In genomic region chr15:101227971-101228370, GRCm38 (mm10) we compare ENCODE assay signal across 8 mouse cellular contexts. TPM values are rescaled to one million over a fixed set of nuclear protein-coding genes. Genes with fewer than 3 reads are reported as not detected.
DNase-seq lines count a peak whose midpoint lies in the region; ATAC-seq lines count a peak whose summit lies in the region.

No protein-coding gene starts in this region.

- peak overlapping the region; percentile 52 for H3K27ac ChIP-seq in midbrain, embryonic 12.5 days (replicated peaks)
- no peak overlapping the region for H3K27ac ChIP-seq in midbrain, embryonic 15.5 days
- H3K27ac ChIP-seq in intestine, embryonic 15.5 days: peak overlapping the region; percentile 77
- H3K27ac ChIP-seq in liver, embryonic 15.5 days (replicated peaks): no peak overlapping the region

- H3K4me3 ChIP-seq in midbrain, embryonic 12.5 days: no peak overlapping the region
- H3K4me3 ChIP-seq in midbrain, embryonic 15.5 days: no peak overlapping the region
- H3K4me3 ChIP-seq in intestine, embryonic 15.5 days (replicated peaks): no peak overlapping the region
- H3K4me3 ChIP-seq in liver, embryonic 15.5 days (replicated peaks): no peak overlapping the region

- 22% methylated on average over 7 of the region's 7 CpGs for WGBS in midbrain, embryonic 12.5 days
- WGBS in midbrain, embryonic 15.5 days: 17% methylated on average over 7 of the region's 7 CpGs
- 12% methylated on average over 7 of the region's 7 CpGs for WGBS in intestine, embryonic 15.5 days
- WGBS in liver, embryonic 15.5 days (ENCODE audit: insufficient replicate concordance): 31% methylated on average over 7 of the region's 7 CpGs

- peak; percentile 64 for DNase-seq in gastrocnemius, adult 18-20 months (ENCODE audit: low spot score)
- peak; percentile 32 for DNase-seq in yolk sac, embryonic 10.5 days (ENCODE audit: low spot score)
- no peak for DNase-seq in spleen, postnatal 14 days (ENCODE audit: low spot score in 2 of 2)
- no peak for DNase-seq in cerebellum, adult 9-11 months

- peaks cover 29% of the 10 kb centered on the region for H3K27me3 ChIP-seq in midbrain, embryonic 12.5 days
- H3K27me3 ChIP-seq in midbrain, embryonic 15.5 days (replicated peaks): no peaks in the 10 kb centered on the region
- H3K27me3 ChIP-seq in intestine, embryonic 15.5 days (replicated peaks): no peaks in the 10 kb centered on the region
- peaks cover 43% of the 10 kb centered on the region for H3K27me3 ChIP-seq in liver, embryonic 15.5 days

- H3K9ac ChIP-seq in midbrain, embryonic 12.5 days (replicated peaks): 0 out of 2 replicates have a peak overlapping the region, but pooled peaks have one; percentile 20
- no peak overlapping the region for H3K9ac ChIP-seq in midbrain, embryonic 15.5 days
- H3K9ac ChIP-seq in intestine, embryonic 15.5 days: peak overlapping the region; percentile 9; the same call in 1 of the 2 replicates
- no peak overlapping the region for H3K9ac ChIP-seq in liver, embryonic 15.5 days

- peaks cover 29% of the 10 kb centered on the region for H3K4me1 ChIP-seq in midbrain, embryonic 12.5 days
- peaks cover 18% of the 10 kb centered on the region for H3K4me1 ChIP-seq in midbrain, embryonic 15.5 days
- peaks cover 44% of the 10 kb centered on the region for H3K4me1 ChIP-seq in intestine, embryonic 15.5 days (replicated peaks)
- peaks cover 10% of the 10 kb centered on the region for H3K4me1 ChIP-seq in liver, embryonic 15.5 days (replicated peaks)

- H3K4me2 ChIP-seq in midbrain, embryonic 12.5 days (replicated peaks): no peak overlapping the region
- H3K4me2 ChIP-seq in midbrain, embryonic 15.5 days: no peak overlapping the region
- H3K4me2 ChIP-seq in intestine, embryonic 15.5 days (replicated peaks): peak overlapping the region; percentile 38; the same call in 1 of the 2 replicates
- no peak overlapping the region for H3K4me2 ChIP-seq in liver, embryonic 15.5 days

- H3K36me3 ChIP-seq in midbrain, embryonic 12.5 days: peaks cover 20% of the 10 kb centered on the region
- no peaks in the 10 kb centered on the region for H3K36me3 ChIP-seq in midbrain, embryonic 15.5 days (replicated peaks)
- peaks cover 18% of the 10 kb centered on the region for H3K36me3 ChIP-seq in intestine, embryonic 15.5 days
- no peaks in the 10 kb centered on the region for H3K36me3 ChIP-seq in liver, embryonic 15.5 days (replicated peaks)

- ATAC-seq in midbrain, embryonic 12.5 days (ENCODE audit: low FRiP score, low read depth): no peak
- ATAC-seq in midbrain, embryonic 15.5 days (replicated peaks): no peak
- peak; percentile 48 for ATAC-seq in intestine, embryonic 15.5 days
- 0 out of 2 replicates have a peak, but pooled peaks have one; percentile 30 for ATAC-seq in liver, embryonic 15.5 days (ENCODE audit: insufficient read depth)

- H3K9me3 ChIP-seq in midbrain, embryonic 12.5 days: no peaks in the 10 kb centered on the region
- no peaks in the 10 kb centered on the region for H3K9me3 ChIP-seq in midbrain, embryonic 15.5 days
- H3K9me3 ChIP-seq in intestine, embryonic 15.5 days: no peaks in the 10 kb centered on the region
- no peaks in the 10 kb centered on the region for H3K9me3 ChIP-seq in liver, embryonic 15.5 days (replicated peaks)

RNA-seq across cellular contexts. Expression of gene Grasp, which starts 4.0 kb away (rescaled TPM):
- 5.5 and 5.9 TPM in 2 replicates for polyA plus RNA-seq in midbrain, embryonic 12.5 days (2016; fragmentation: Nextera tagmentation; extraction: Ambion mirVana)
- polyA plus RNA-seq in midbrain, embryonic 15.5 days (2015; fragmentation: Nextera tagmentation; extraction: Ambion mirVana): 1.3 and 1.9 TPM in 2 replicates
- 1 to 10 TPM; 4.4 to 5.1 TPM for total RNA-seq in gastrocnemius, adult 18-20 months (2021)
- 3.9 and 4.8 TPM in 2 replicates for polyA plus RNA-seq in intestine, embryonic 15.5 days (2015; fragmentation: Nextera tagmentation; extraction: Ambion mirVana)
- polyA plus RNA-seq in liver, embryonic 15.5 days (2015; fragmentation: Nextera tagmentation; extraction: Ambion mirVana): 0.37 and 0.46 TPM in 2 replicates

RNA-seq across cellular contexts. Expression of gene Nr4a1, which starts 26.1 kb away (rescaled TPM):
- polyA plus RNA-seq in midbrain, embryonic 12.5 days (2016; fragmentation: Nextera tagmentation; extraction: Ambion mirVana): 3.4 and 4.0 TPM in 2 replicates
- polyA plus RNA-seq in midbrain, embryonic 15.5 days (2015; fragmentation: Nextera tagmentation; extraction: Ambion mirVana): 4.2 and 4.9 TPM in 2 replicates
- 100 to 1,000 TPM; 206 to 234 TPM for total RNA-seq in gastrocnemius, adult 18-20 months (2021)
- 7.9 and 8.9 TPM in 2 replicates for polyA plus RNA-seq in intestine, embryonic 15.5 days (2015; fragmentation: Nextera tagmentation; extraction: Ambion mirVana)
- polyA plus RNA-seq in liver, embryonic 15.5 days (2015; fragmentation: Nextera tagmentation; extraction: Ambion mirVana): 0.68 and 0.83 TPM in 2 replicates

RNA-seq across cellular contexts. Expression of gene Acvr1b, which starts 54.1 kb away (rescaled TPM):
- polyA plus RNA-seq in midbrain, embryonic 12.5 days (2016; fragmentation: Nextera tagmentation; extraction: Ambion mirVana): 12.6 and 14.8 TPM in 2 replicates
- polyA plus RNA-seq in midbrain, embryonic 15.5 days (2015; fragmentation: Nextera tagmentation; extraction: Ambion mirVana): 23.3 and 24.9 TPM in 2 replicates
- total RNA-seq in gastrocnemius, adult 18-20 months (2021): 10 to 100 TPM; 26.0 to 48.0 TPM
- polyA plus RNA-seq in intestine, embryonic 15.5 days (2015; fragmentation: Nextera tagmentation; extraction: Ambion mirVana): 9.1 and 9.3 TPM in 2 replicates
- 1.6 and 2.0 TPM in 2 replicates for polyA plus RNA-seq in liver, embryonic 15.5 days (2015; fragmentation: Nextera tagmentation; extraction: Ambion mirVana)

RNA-seq across cellular contexts. Expression of gene Atg101, which starts 56.1 kb away (rescaled TPM):
- polyA plus RNA-seq in midbrain, embryonic 12.5 days (2016; fragmentation: Nextera tagmentation; extraction: Ambion mirVana): 63.9 and 68.1 TPM in 2 replicates
- 83.9 and 84.3 TPM in 2 replicates for polyA plus RNA-seq in midbrain, embryonic 15.5 days (2015; fragmentation: Nextera tagmentation; extraction: Ambion mirVana)
- 10 to 100 TPM; 25.0 to 31.3 TPM for total RNA-seq in gastrocnemius, adult 18-20 months (2021)
- polyA plus RNA-seq in intestine, embryonic 15.5 days (2015; fragmentation: Nextera tagmentation; extraction: Ambion mirVana): 61.1 and 62.0 TPM in 2 replicates
- 25.5 and 27.3 TPM in 2 replicates for polyA plus RNA-seq in liver, embryonic 15.5 days (2015; fragmentation: Nextera tagmentation; extraction: Ambion mirVana)

Comparison
In these comparisons a context has a peak if more than half of its experiments do, and no peak if none do; other contexts are left out.
1. H3K27ac ChIP-seq: peak in midbrain, embryonic 12.5 days (single experiment) and intestine, embryonic 15.5 days (single experiment); none in midbrain, embryonic 15.5 days (single experiment) and liver, embryonic 15.5 days (single experiment).
2. H3K9ac ChIP-seq: peak in midbrain, embryonic 12.5 days (single experiment) and intestine, embryonic 15.5 days (single experiment); none in midbrain, embryonic 15.5 days (single experiment) and liver, embryonic 15.5 days (single experiment).
3. ATAC-seq: peak in intestine, embryonic 15.5 days (single experiment) and liver, embryonic 15.5 days (single experiment); none in midbrain, embryonic 12.5 days (single experiment) and midbrain, embryonic 15.5 days (single experiment).
4. DNase-seq: peak in gastrocnemius, adult 18-20 months (single experiment) and yolk sac, embryonic 10.5 days (single experiment); none in spleen, postnatal 14 days (0 of 2) and cerebellum, adult 9-11 months (single experiment).